9 mouse cellular contexts compared by ENCODE assay signal in the genomic region with DNA sequence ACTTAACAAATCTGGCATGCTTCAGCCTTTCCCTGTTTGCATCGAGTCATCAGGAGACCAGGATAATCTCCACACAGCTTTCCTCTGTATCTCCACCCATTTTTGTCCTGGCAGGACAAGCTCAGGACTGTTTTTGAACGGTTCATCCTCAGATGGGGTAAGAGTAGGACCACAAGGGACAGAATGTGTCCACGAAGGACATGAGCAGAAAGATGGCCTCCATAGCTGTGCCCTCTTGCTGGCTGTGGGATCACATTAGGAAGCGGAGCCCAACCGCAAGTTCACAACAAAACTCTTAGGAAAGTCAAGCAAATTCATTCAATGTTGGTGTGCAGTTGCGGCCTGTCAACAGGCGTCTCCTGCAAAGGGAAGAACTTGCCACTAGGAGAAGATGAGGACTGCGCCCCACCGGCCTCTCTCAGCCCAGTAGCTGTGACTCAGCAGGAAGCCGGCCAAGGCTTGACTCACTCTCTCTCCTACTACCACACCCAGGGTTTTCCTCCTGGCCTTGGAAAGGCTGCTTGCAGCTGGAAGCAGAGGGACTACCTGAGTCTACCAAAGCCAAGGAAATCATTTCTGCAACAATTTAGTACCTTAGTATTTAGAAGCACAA. TPM values are rescaled to one million over a fixed set of nuclear protein-coding genes. Genes with fewer than 3 reads are reported as not detected.
DNase-seq lines count a peak whose midpoint lies in the region; ATAC-seq and TF ChIP-seq lines count a peak whose summit lies in the region.
"Had no signal": no experiment of that assay in that cellular context is flagged by ENCODE, and none has a peak within 500 bp of the region (broad histone marks: within the 10 kb centered on the region; RNA-seq: fewer than 3 reads in every experiment).

No protein-coding gene starts in this region.

- TF ChIP-seq POLR2A in kidney, adult 2 months (IDR thresholded peaks at IDR 0.05; ENCODE audit: low read depth, low read length): no peak

- H3K4me2 ChIP-seq in hindbrain, embryonic 12.5 days (replicated peaks): no peak overlapping the region
- H3K4me2 ChIP-seq in forebrain, embryonic 14.5 days (ENCODE audit: low read length): no peak overlapping the region

- no peak for TF ChIP-seq CTCF in kidney, adult 2 months (conservative IDR thresholded peaks at IDR 0.05; ENCODE audit: insufficient read depth, insufficient read length, low read depth, low read length)

- DNase-seq in kidney, postnatal 4 days: peak; percentile 22 to 47
- DNase-seq in kidney, adult 2 months: no peak
- DNase-seq in c-Kit-positive CD71-positive TER-119-negative erythroid progenitor cells, embryonic 14.5 days (ENCODE audit: low read depth): peak; percentile 11
- peak; percentile 78 to 81 for DNase-seq in heart, postnatal 14 days
- peak; percentile 55 to 63 for DNase-seq in lung, postnatal 4 days
- DNase-seq in retina, postnatal 1 day: no peak
- no peak for DNase-seq in forebrain, embryonic 14.5 days (ENCODE audit: low spot score)

- H3K27me3 ChIP-seq in kidney, adult 2 months (replicated peaks; ENCODE audit: control insufficient read depth, insufficient read depth, low read length): no peaks in the 10 kb centered on the region
- H3K27me3 ChIP-seq in hindbrain, embryonic 12.5 days: no peaks in the 10 kb centered on the region
- H3K27me3 ChIP-seq in forebrain, embryonic 14.5 days (replicated peaks; ENCODE audit: control insufficient read depth, insufficient read depth, low read length): no peaks in the 10 kb centered on the region

- no peaks in the 10 kb centered on the region for H3K4me1 ChIP-seq in kidney, adult 2 months (ENCODE audit: control insufficient read depth, insufficient read depth, low read length)
- no peaks in the 10 kb centered on the region for H3K4me1 ChIP-seq in hindbrain, embryonic 12.5 days
- H3K4me1 ChIP-seq in forebrain, embryonic 14.5 days (ENCODE audit: control insufficient read depth, insufficient read depth, low read length): no peaks in the 10 kb centered on the region

- intact Hi-C loops in heart, postnatal 14 days (cut with DNase I): no loop called here

- 85% methylated on average over 10 of the region's 10 CpGs for WGBS in kidney, adult 2 months
- 89% methylated on average over 10 of the region's 10 CpGs for WGBS in hindbrain, embryonic 12.5 days
- WGBS in forebrain, embryonic 14.5 days: 86% methylated on average over 10 of the region's 10 CpGs

- H3K36me3 ChIP-seq in kidney, adult 2 months (ENCODE audit: control insufficient read depth, insufficient read depth, low read length): no peaks in the 10 kb centered on the region
- H3K36me3 ChIP-seq in hindbrain, embryonic 12.5 days: no peaks in the 10 kb centered on the region
- H3K36me3 ChIP-seq in forebrain, embryonic 14.5 days (ENCODE audit: control insufficient read depth, insufficient read depth, low read length): no peaks in the 10 kb centered on the region

- H3K4me3 ChIP-seq in kidney, adult 2 months (ENCODE audit: insufficient read depth, low read depth, low read length): no peak overlapping the region
- H3K4me3 ChIP-seq in hindbrain, embryonic 12.5 days: no peak overlapping the region
- H3K4me3 ChIP-seq in forebrain, embryonic 14.5 days (ENCODE audit: low read depth, low read length): no peak overlapping the region

- H3K9me3 ChIP-seq in hindbrain, embryonic 12.5 days (replicated peaks): no peaks in the 10 kb centered on the region
- no peaks in the 10 kb centered on the region for H3K9me3 ChIP-seq in forebrain, embryonic 14.5 days (replicated peaks; ENCODE audit: control insufficient read depth, low read length)

- ATAC-seq in hindbrain, embryonic 12.5 days (ENCODE audit: low FRiP score): no peak
- ATAC-seq in forebrain, embryonic 14.5 days: no peak

- H3K27ac ChIP-seq in kidney, adult 2 months (ENCODE audit: insufficient read depth, low read depth, low read length): no peak overlapping the region
- H3K27ac ChIP-seq in hindbrain, embryonic 12.5 days: no peak overlapping the region
- H3K27ac ChIP-seq in forebrain, embryonic 14.5 days (ENCODE audit: low read depth, low read length): no peak overlapping the region
- H3K27ac ChIP-seq: kidney, postnatal 0 days had no signal

- H3K9ac ChIP-seq in hindbrain, embryonic 12.5 days: no peak overlapping the region
- no peak overlapping the region for H3K9ac ChIP-seq in forebrain, embryonic 14.5 days (ENCODE audit: low read length)

RNA-seq across cellular contexts. Expression of gene Ptprj, which starts 31.6 kb away (rescaled TPM):
- polyA plus RNA-seq in kidney, adult 2 months (2012; rRNA removed): 18.9 and 23.2 TPM in 2 replicates
- 1 to 10 TPM; 9.0 to 9.1 TPM for total RNA-seq in heart, postnatal 14 days (2021)
- polyA plus RNA-seq in hindbrain, embryonic 12.5 days (2016; fragmentation: Nextera tagmentation; extraction: Ambion mirVana): 3.5 TPM in 2 replicates
- polyA plus RNA-seq in forebrain, embryonic 14.5 days (2014; fragmentation: Nextera tagmentation; extraction: Ambion mirVana): 3.5 and 4.1 TPM in 2 replicates

Comparison
In these comparisons a context has a peak if more than half of its experiments do, and no peak if none do; other contexts are left out.
1. DNase-seq: peak in kidney, postnatal 4 days (2 of 2), c-Kit-positive CD71-positive TER-119-negative erythroid progenitor cells, embryonic 14.5 days (single experiment), heart, postnatal 14 days (2 of 2) and lung, postnatal 4 days (2 of 2); none in kidney, adult 2 months (single experiment), retina, postnatal 1 day (single experiment) and forebrain, embryonic 14.5 days (single experiment).